Mouse (Mus musculus): ENCODE results near the gene Nectin2. TPM values are rescaled to one million over a fixed set of nuclear protein-coding genes. Genes with fewer than 3 reads are reported as not detected.

Gene Nectin2
- total RNA-seq, 2 experiments from 2014 or later, result 7.9 to 9.1 TPM

- no peak for DNase-seq (ENCODE audit: extremely low spot score in 1 of 2, low spot score in 1 of 2)
These were observed 35.4 kb downstream of the Nectin2 start for GRCm38 (mm10) chr7:19714836-19715235.

GRCm38 (mm10) chr7:19713598-19713997 lies 36.7 kb downstream of the Nectin2 start:
- no peak for DNase-seq (ENCODE audit: extremely low spot score in 1 of 2, low spot score in 1 of 2)

- DNase-seq (ENCODE audit: extremely low spot score in 1 of 2, low spot score in 1 of 2), result no peak
These were observed 37.1 kb downstream of the Nectin2 start for GRCm38 (mm10) chr7:19713196-19713595.

- DNase-seq (ENCODE audit: extremely low spot score in 1 of 2, low spot score in 1 of 2), result no peak
These were observed 37.9 kb downstream of the Nectin2 start for GRCm38 (mm10) chr7:19712414-19712813.

GRCm38 (mm10) chr7:19710650-19711049 lies 39.6 kb downstream of the Nectin2 start:
- DNase-seq (ENCODE audit: extremely low spot score in 1 of 2, low spot score in 1 of 2), result no peak

GRCm38 (mm10) chr7:19705271-19705670 lies 45.0 kb downstream of the Nectin2 start:
- no peak for DNase-seq (ENCODE audit: extremely low spot score in 1 of 2, low spot score in 1 of 2)

GRCm38 (mm10) chr7:19704475-19704874 lies 45.8 kb downstream of the Nectin2 start:
- DNase-seq (ENCODE audit: extremely low spot score in 1 of 2, low spot score in 1 of 2), result no peak

GRCm38 (mm10) chr7:19702859-19703555 lies 47.3 kb downstream of the Nectin2 start:
- DNase-seq (ENCODE audit: extremely low spot score in 1 of 2, low spot score in 1 of 2), result no peak

GRCm38 (mm10) chr7:19701069-19701761 lies 49.1 kb downstream of the Nectin2 start:
- DNase-seq (ENCODE audit: extremely low spot score in 1 of 2, low spot score in 1 of 2), result peak; percentile 51 to 73

GRCm38 (mm10) chr7:19700299-19701068 lies 49.8 kb downstream of the Nectin2 start:
- DNase-seq (ENCODE audit: extremely low spot score in 1 of 2, low spot score in 1 of 2), result no peak

GRCm38 (mm10) chr7:19699827-19700148 lies 50.5 kb downstream of the Nectin2 start:
- DNase-seq (ENCODE audit: extremely low spot score in 1 of 2, low spot score in 1 of 2), result no peak

GRCm38 (mm10) chr7:19698907-19699826 lies 51.1 kb downstream of the Nectin2 start, which contains the start of gene Apoe:
TSS of gene Apoe (minus strand) at chr7:19699188.
- DNase-seq (ENCODE audit: extremely low spot score in 1 of 2, low spot score in 1 of 2), result peak in 1 of 2 experiments; percentile 38

- DNase-seq (ENCODE audit: extremely low spot score in 1 of 2, low spot score in 1 of 2), result no peak
These were observed 52.1 kb downstream of the Nectin2 start for GRCm38 (mm10) chr7:19697949-19698906.

GRCm38 (mm10) chr7:19696336-19696873 lies 53.9 kb downstream of the Nectin2 start:
- DNase-seq (ENCODE audit: extremely low spot score in 1 of 2, low spot score in 1 of 2), result no peak

GRCm38 (mm10) chr7:19695881-19696280 lies 54.4 kb downstream of the Nectin2 start:
- DNase-seq (ENCODE audit: extremely low spot score in 1 of 2, low spot score in 1 of 2), result no peak

- no peak for DNase-seq (ENCODE audit: extremely low spot score in 1 of 2, low spot score in 1 of 2)
These were observed 55.1 kb downstream of the Nectin2 start for GRCm38 (mm10) chr7:19695213-19695594.

- no peak for DNase-seq (ENCODE audit: extremely low spot score in 1 of 2, low spot score in 1 of 2)
These were observed 55.7 kb downstream of the Nectin2 start for GRCm38 (mm10) chr7:19694336-19695212.

GRCm38 (mm10) chr7:19693421-19693820 lies 56.9 kb downstream of the Nectin2 start:
- DNase-seq (ENCODE audit: extremely low spot score in 1 of 2, low spot score in 1 of 2), result no peak

Data from layer of hippocampus, postnatal 25 days (tissue).